Mouse (Mus musculus): ENCODE measurements at regions not wholly inside any gene's neighbourhood (a gene's known extent, or its start where the extent isn't known, plus 50 kb on each side); places are given as distances from the start of the nearest gene placed in this dataset.

GRCm38 (mm10) chr12:118508972-118509917 lies 208.0 kb upstream of the Sp4 start:
- no peaks in the 10 kb centered on the region for H3K27me3 ChIP-seq (ENCODE audit: control insufficient read depth, insufficient read depth, low read length)
- no peak overlapping the region for H3K27ac ChIP-seq (ENCODE audit: control insufficient read depth, insufficient read depth, low read depth, low read length)
- H3K4me1 ChIP-seq (ENCODE audit: control insufficient read depth, insufficient read depth, low read length): no peaks in the 10 kb centered on the region
- no peak overlapping the region for H3K4me3 ChIP-seq (ENCODE audit: control insufficient read depth, low read depth, low read length)
- no peak for TF ChIP-seq POLR2A (IDR thresholded peaks at IDR 0.05; ENCODE audit: control insufficient read depth, low read depth, low read length)
- no peak for TF ChIP-seq CTCF (IDR thresholded peaks at IDR 0.05; ENCODE audit: control insufficient read depth, insufficient read depth, insufficient replicate concordance, low read depth, low read length)
- H3K36me3 ChIP-seq (ENCODE audit: control insufficient read depth, insufficient read depth, low read length): no peaks in the 10 kb centered on the region

DNA sequence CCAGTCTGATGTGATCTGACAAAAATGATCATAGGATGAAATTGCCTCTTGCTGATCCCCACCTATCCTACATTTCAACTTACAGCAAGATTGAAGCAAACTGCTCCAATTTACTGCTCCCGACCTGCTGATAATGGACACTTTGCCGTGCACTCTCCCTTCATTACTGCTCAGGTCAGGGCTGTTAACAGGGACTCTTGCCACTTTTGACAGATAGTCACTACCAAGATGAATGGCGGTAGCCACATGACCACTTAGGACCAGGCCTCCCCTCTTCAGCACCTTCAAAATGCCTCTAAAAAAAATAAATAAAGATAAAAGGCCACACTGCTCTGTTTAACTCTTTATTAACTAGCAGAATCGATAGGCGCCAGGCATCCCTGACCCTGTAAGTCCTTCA lies 199.2 kb upstream of the Sp4 start:
- Histone ChIP-seq H3K27me3 (ENCODE audit: control insufficient read depth, insufficient read depth, low read length) (no peaks in the 10 kb centered on the region), H3K4me1 (ENCODE audit: control insufficient read depth, insufficient read depth, low read length) (no peaks in the 10 kb centered on the region), H3K4me3 (ENCODE audit: control insufficient read depth, low read depth, low read length) (no peak overlapping the region), H3K27ac (ENCODE audit: control insufficient read depth, insufficient read depth, low read depth, low read length) (no peak overlapping the region), H3K36me3 (ENCODE audit: control insufficient read depth, insufficient read depth, low read length) (no peaks in the 10 kb centered on the region)
- TF ChIP-seq CTCF (IDR thresholded peaks at IDR 0.05; ENCODE audit: control insufficient read depth, insufficient read depth, insufficient replicate concordance, low read depth, low read length) (no peak), POLR2A (IDR thresholded peaks at IDR 0.05; ENCODE audit: control insufficient read depth, low read depth, low read length) (no peak)

DNA sequence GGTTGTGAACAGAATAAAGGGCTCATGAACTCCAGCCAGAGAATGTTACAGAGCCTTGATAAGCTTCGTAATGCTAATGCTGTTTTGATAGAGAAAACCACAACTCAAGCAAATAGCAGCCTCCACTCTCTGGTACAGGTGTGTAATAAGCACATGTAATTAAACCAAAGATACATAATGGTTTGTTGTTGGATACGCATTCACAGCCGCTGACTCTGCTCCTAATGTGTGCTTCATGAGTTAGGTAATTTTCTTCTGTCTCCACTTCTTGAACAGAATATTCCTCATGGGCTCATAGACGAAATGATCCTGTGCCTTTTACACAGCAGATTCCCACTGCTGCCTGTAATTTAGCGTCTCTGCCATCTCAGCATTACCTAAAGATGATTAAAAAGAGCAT lies 186.8 kb upstream of the Sp4 start:
- Histone ChIP-seq H3K4me3 (ENCODE audit: control insufficient read depth, low read depth, low read length) (no peak overlapping the region), H3K27me3 (ENCODE audit: control insufficient read depth, insufficient read depth, low read length) (no peaks in the 10 kb centered on the region), H3K36me3 (ENCODE audit: control insufficient read depth, insufficient read depth, low read length) (no peaks in the 10 kb centered on the region), H3K27ac (ENCODE audit: control insufficient read depth, insufficient read depth, low read depth, low read length) (no peak overlapping the region), H3K4me1 (ENCODE audit: control insufficient read depth, insufficient read depth, low read length) (no peaks in the 10 kb centered on the region)
- no peak for TF ChIP-seq CTCF (IDR thresholded peaks at IDR 0.05; ENCODE audit: control insufficient read depth, insufficient read depth, insufficient replicate concordance, low read depth, low read length)

DNA sequence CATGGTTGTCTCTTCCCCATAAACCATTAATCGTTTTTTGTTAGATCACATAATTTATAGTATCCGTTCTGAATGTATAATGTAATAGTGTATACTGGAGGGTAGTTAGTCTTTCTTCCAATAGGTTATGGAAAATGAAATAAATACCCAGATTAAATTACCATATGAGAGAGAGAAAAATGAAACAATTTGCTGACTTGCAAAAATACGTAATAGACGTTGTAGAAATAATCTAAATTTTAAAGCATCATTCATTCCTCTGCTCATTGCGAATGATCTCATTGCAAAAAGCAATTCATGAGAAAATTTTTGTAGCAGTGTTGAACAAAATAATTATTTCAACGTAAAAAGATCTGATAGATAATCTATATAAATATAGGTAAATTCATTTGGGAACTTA lies 185.2 kb upstream of the Sp4 start:
- Histone ChIP-seq H3K4me1 (ENCODE audit: control insufficient read depth, insufficient read depth, low read length) (no peaks in the 10 kb centered on the region), H3K27ac (ENCODE audit: control insufficient read depth, insufficient read depth, low read depth, low read length) (no peak overlapping the region), H3K4me3 (ENCODE audit: control insufficient read depth, low read depth, low read length) (no peak overlapping the region), H3K27me3 (ENCODE audit: control insufficient read depth, insufficient read depth, low read length) (no peaks in the 10 kb centered on the region), H3K36me3 (ENCODE audit: control insufficient read depth, insufficient read depth, low read length) (no peaks in the 10 kb centered on the region)
- TF ChIP-seq POLR2A (IDR thresholded peaks at IDR 0.05; ENCODE audit: control insufficient read depth, low read depth, low read length) (no peak), CTCF (IDR thresholded peaks at IDR 0.05; ENCODE audit: control insufficient read depth, insufficient read depth, insufficient replicate concordance, low read depth, low read length) (no peak)

DNA sequence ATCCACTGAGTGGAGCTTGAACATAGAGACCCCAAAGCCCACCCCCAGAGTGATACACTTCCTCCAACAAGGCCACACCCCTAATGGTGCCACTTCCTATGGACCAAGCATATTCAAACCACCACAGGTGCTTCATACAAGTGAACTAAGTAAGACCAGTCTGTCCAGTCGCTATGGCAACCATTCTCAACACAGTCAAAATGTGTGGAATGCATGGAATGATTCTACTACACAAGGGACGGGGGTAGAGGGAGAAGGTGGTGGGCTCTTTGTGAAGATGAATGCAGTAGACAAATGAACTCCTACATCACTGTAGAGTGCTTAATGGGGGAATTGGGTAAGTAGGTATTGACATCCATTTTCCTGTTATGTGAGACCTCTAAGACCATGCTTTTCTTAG lies 180.1 kb upstream of the Sp4 start:
- H3K27me3 ChIP-seq (ENCODE audit: control insufficient read depth, insufficient read depth, low read length): no peaks in the 10 kb centered on the region
- H3K4me1 ChIP-seq (ENCODE audit: control insufficient read depth, insufficient read depth, low read length): no peaks in the 10 kb centered on the region
- H3K36me3 ChIP-seq (ENCODE audit: control insufficient read depth, insufficient read depth, low read length): no peaks in the 10 kb centered on the region
- no peak overlapping the region for H3K27ac ChIP-seq (ENCODE audit: control insufficient read depth, insufficient read depth, low read depth, low read length)
- TF ChIP-seq CTCF (IDR thresholded peaks at IDR 0.05; ENCODE audit: control insufficient read depth, insufficient read depth, insufficient replicate concordance, low read depth, low read length) (no peak), POLR2A (IDR thresholded peaks at IDR 0.05; ENCODE audit: control insufficient read depth, low read depth, low read length) (no peak)
- no peak overlapping the region for H3K4me3 ChIP-seq (ENCODE audit: control insufficient read depth, low read depth, low read length)

DNA sequence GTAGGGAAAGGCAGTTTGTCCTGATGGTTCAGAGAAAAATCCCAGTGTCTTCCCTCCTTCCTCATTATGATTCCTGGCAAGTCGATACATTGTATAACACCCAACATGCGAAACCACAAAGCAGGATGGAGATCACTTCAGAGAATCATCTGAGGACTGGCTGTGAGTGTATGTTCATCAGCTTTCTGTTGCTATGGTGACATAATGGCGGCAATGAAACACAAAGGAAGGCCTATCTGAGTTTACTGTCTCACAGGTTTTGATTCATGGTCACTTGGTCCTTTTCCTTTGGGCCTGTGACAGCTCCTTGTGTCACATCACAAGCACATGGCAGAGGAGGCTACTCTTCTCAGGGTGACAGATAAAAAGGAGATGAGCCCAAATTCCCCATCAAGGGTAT lies 173.5 kb upstream of the Sp4 start:
- TF ChIP-seq POLR2A (IDR thresholded peaks at IDR 0.05; ENCODE audit: control insufficient read depth, low read depth, low read length) (no peak), CTCF (IDR thresholded peaks at IDR 0.05; ENCODE audit: control insufficient read depth, insufficient read depth, insufficient replicate concordance, low read depth, low read length) (no peak)
- Histone ChIP-seq H3K27me3 (ENCODE audit: control insufficient read depth, insufficient read depth, low read length) (no peaks in the 10 kb centered on the region), H3K36me3 (ENCODE audit: control insufficient read depth, insufficient read depth, low read length) (no peaks in the 10 kb centered on the region), H3K4me3 (ENCODE audit: control insufficient read depth, low read depth, low read length) (no peak overlapping the region), H3K27ac (ENCODE audit: control insufficient read depth, insufficient read depth, low read depth, low read length) (no peak overlapping the region), H3K4me1 (ENCODE audit: control insufficient read depth, insufficient read depth, low read length) (no peaks in the 10 kb centered on the region)

- Histone ChIP-seq H3K27ac (ENCODE audit: control insufficient read depth, insufficient read depth, low read depth, low read length) (no peak overlapping the region), H3K27me3 (ENCODE audit: control insufficient read depth, insufficient read depth, low read length) (no peaks in the 10 kb centered on the region), H3K4me1 (ENCODE audit: control insufficient read depth, insufficient read depth, low read length) (no peaks in the 10 kb centered on the region), H3K36me3 (ENCODE audit: control insufficient read depth, insufficient read depth, low read length) (no peaks in the 10 kb centered on the region), H3K4me3 (ENCODE audit: control insufficient read depth, low read depth, low read length) (no peak overlapping the region)
- no peak; the same call in 1 of the 2 replicates for TF ChIP-seq CTCF (IDR thresholded peaks at IDR 0.05; ENCODE audit: control insufficient read depth, insufficient read depth, insufficient replicate concordance, low read depth, low read length)
- no peak for TF ChIP-seq POLR2A (IDR thresholded peaks at IDR 0.05; ENCODE audit: control insufficient read depth, low read depth, low read length)
Measured at GRCm38 (mm10) chr12:118466837-118467236, 165.6 kb upstream of the Sp4 start.

Measured in testis, adult 2 months (tissue).